Comparison of ENCODE assay signal across 14 mouse cellular contexts in the genomic region with DNA sequence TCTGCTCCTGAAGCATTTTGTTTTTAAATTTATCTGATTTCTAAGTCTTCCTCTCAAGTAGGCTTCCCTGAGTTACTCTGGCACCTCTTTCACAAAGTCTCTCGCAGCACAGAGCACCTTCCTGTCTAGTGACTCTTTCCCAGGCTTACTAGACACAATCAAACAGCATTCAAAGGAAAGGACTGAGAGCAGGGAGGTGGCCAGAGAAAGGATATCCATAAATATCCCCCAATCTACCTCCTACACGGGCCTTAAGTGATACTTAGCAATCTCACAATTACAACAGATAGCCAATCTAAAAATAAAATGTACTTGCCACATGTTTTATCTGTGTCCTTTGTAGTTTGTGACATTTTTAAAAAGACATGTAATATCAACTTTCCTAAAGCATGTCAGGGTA.
"Had no signal": no experiment of that assay in that cellular context is flagged by ENCODE, and none has a peak within 500 bp of the region (broad histone marks: within the 10 kb centered on the region; RNA-seq: fewer than 3 reads in every experiment).

No protein-coding gene starts in this region.

- H3K9ac ChIP-seq: limb, embryonic 13.5 days; liver, embryonic 15.5 days; neural tube, embryonic 15.5 days had no signal

- H3K27ac ChIP-seq: limb, embryonic 13.5 days; liver, embryonic 15.5 days; midbrain, embryonic 10.5 days; neural tube, embryonic 15.5 days; stomach, postnatal 0 days had no signal

- H3K9me3 ChIP-seq: limb, embryonic 13.5 days; liver, embryonic 15.5 days; midbrain, embryonic 10.5 days; neural tube, embryonic 15.5 days had no signal

- H3K4me1 ChIP-seq: limb, embryonic 13.5 days; liver, embryonic 15.5 days; midbrain, embryonic 10.5 days; neural tube, embryonic 15.5 days had no signal

- DNase-seq: kidney, postnatal 25 days; layer of hippocampus, adult 9-11 months; left cerebral cortex, postnatal 4 days; lung, adult 2 months; lung, postnatal 4 days; midbrain, embryonic 14.5 days; thymus, postnatal 4 days had no signal

- H3K4me2 ChIP-seq: limb, embryonic 13.5 days; liver, embryonic 15.5 days; neural tube, embryonic 15.5 days had no signal

- H3K4me3 ChIP-seq: limb, embryonic 13.5 days; liver, embryonic 15.5 days; midbrain, embryonic 10.5 days; myocyte; neural tube, embryonic 15.5 days had no signal

- ATAC-seq: lung, postnatal 0 days had no signal

- H3K27me3 ChIP-seq: limb, embryonic 13.5 days; liver, embryonic 15.5 days; neural tube, embryonic 15.5 days had no signal
